Mouse (Mus musculus) kidney, postnatal 0 days (tissue): ENCODE measurements at regions not wholly inside any gene's neighbourhood (a gene's known extent, or its start where the extent isn't known, plus 50 kb on each side); places are given as distances from the start of the nearest gene placed in this dataset.

Source experiments
- ATAC-seq: fragments of 200-750 bp; cut with Nextera tagmentation; replicated peaks from 2 replicates; pipeline ENCODE4 v1.8.0; 2017; ENCODE audit warnings: low read depth, moderate number of reproducible peaks, moderate TSS enrichment, moderate library complexity; ENCODE audit not compliant: low FRiP score
- DNase-seq: peaks from one replicate; pipeline ENCODE4 v3.0.0-alpha.2; 2016; ENCODE audit warnings: low spot score
- H3K27ac ChIP-seq: fragments of 300-500 bp; sonication (generic); 2 replicates; pipeline ENCODE4 v1.5.1; 2014; ENCODE audit warnings: mild to moderate bottlenecking
- H3K27me3 ChIP-seq: fragments of 300-500 bp; sonication (generic); 2 replicates; pipeline ENCODE4 v1.6.1; 2014; ENCODE audit warnings: low read length, mixed read lengths; ENCODE audit not compliant: insufficient read depth
- H3K36me3 ChIP-seq: fragments of 300-500 bp; sonication (generic); 2 replicates; pipeline ENCODE4 v1.6.1; 2014; ENCODE audit warnings: low read length, mixed read lengths; ENCODE audit not compliant: insufficient read depth
- H3K4me1 ChIP-seq: fragments of 300-500 bp; sonication (generic); replicated peaks from 2 replicates; pipeline ENCODE4 v1.6.1; 2014; ENCODE audit warnings: antibody characterized with exemption, low read length, mixed read lengths; ENCODE audit not compliant: insufficient read depth
- H3K4me2 ChIP-seq: fragments of 300-500 bp; sonication (generic); 2 replicates; pipeline ENCODE4 v1.6.1; 2014; ENCODE audit warnings: mild to moderate bottlenecking, low read length, moderate library complexity, mixed read lengths
- H3K4me3 ChIP-seq: fragments of 300-500 bp; sonication (generic); replicated peaks from 2 replicates; pipeline ENCODE4 v1.5.1; 2014; ENCODE audit warnings: low read depth, low read length
- H3K9ac ChIP-seq: fragments of 300-500 bp; sonication (generic); 2 replicates; pipeline ENCODE4 v1.6.1; 2014; ENCODE audit warnings: low read depth, low read length
- H3K9me3 ChIP-seq: fragments of 300-500 bp; sonication (generic); replicated peaks from 2 replicates; pipeline ENCODE4 v1.6.1; 2016; ENCODE audit warnings: low read length, inconsistent platforms, mixed read lengths
- CTCF ChIP-seq: IDR thresholded peaks from 2 replicates; pipeline ENCODE4 v1.5.1; 2016; ENCODE audit warnings: antibody characterized with exemption, low read depth, mild to moderate bottlenecking, moderate library complexity
- WGBS: fragments of 180-500 bp; shearing (Covaris S2); extraction: QIAGEN DNeasy Blood & Tissue Kit; methylation state at CpG from one replicate; pipeline ENCODE4 v1.1.7; 2014; 5-methylcytosine and 5-hydroxymethylcytosine counted together

- Histone ChIP-seq H3K27me3 (no peaks in the 10 kb centered on the region), H3K4me2 (no peak overlapping the region), H3K4me1 (no peaks in the 10 kb centered on the region), H3K36me3 (no peaks in the 10 kb centered on the region), H3K4me3 (no peak overlapping the region), H3K27ac (no peak overlapping the region), H3K9ac (no peak overlapping the region), H3K9me3 (no peaks in the 10 kb centered on the region)
- ATAC-seq (no peak), DNase-seq (no peak)
- no peak for TF ChIP-seq CTCF
- WGBS, result 90% methylated on average over 4 of the region's 4 CpGs
Measured at GRCm38 (mm10) chr10:65948587-65948986, 1147.3 kb upstream of the Jmjd1c start.

GRCm38 (mm10) chr10:65962441-65962840 is 1133.5 kb upstream of the Jmjd1c start:
- 50% methylated on average over 4 of the region's 4 CpGs for WGBS
- Histone ChIP-seq H3K36me3 (no peaks in the 10 kb centered on the region), H3K27ac (no peak overlapping the region), H3K4me1 (no peaks in the 10 kb centered on the region), H3K27me3 (no peaks in the 10 kb centered on the region), H3K9ac (no peak overlapping the region), H3K4me3 (no peak overlapping the region), H3K4me2 (no peak overlapping the region), H3K9me3 (no peaks in the 10 kb centered on the region)
- DNase-seq (peak; percentile 6), ATAC-seq (0 out of 2 replicates have a peak, but pooled peaks have one; percentile 52)
- no peak for TF ChIP-seq CTCF

GRCm38 (mm10) chr10:65969770-65970169 is 1126.2 kb upstream of the Jmjd1c start:
- ATAC-seq (no peak), DNase-seq (no peak)
- Histone ChIP-seq H3K36me3 (no peaks in the 10 kb centered on the region), H3K9me3 (no peaks in the 10 kb centered on the region), H3K4me3 (no peak overlapping the region), H3K27me3 (no peaks in the 10 kb centered on the region), H3K4me2 (no peak overlapping the region), H3K9ac (no peak overlapping the region), H3K4me1 (no peaks in the 10 kb centered on the region), H3K27ac (no peak overlapping the region)
- no peak for TF ChIP-seq CTCF
- WGBS, result 86% methylated on average over 1 of the region's 1 CpGs
